Mouse (Mus musculus) stomach, postnatal 0 days (tissue): ENCODE data around the gene Exd2.

Experiments used
- CTCF ChIP-seq: IDR thresholded peaks from 2 replicates; pipeline ENCODE4 v1.5.1; 2016; ENCODE audit warnings: antibody characterized with exemption, low read depth, mild to moderate bottlenecking, moderate library complexity
- EP300 ChIP-seq: optimal IDR thresholded peaks from 2 replicates; pipeline ENCODE3; 2016; ENCODE audit warnings: antibody characterized with exemption

- TF ChIP-seq CTCF (no peak), EP300 (no peak)
Measured at GRCm38 (mm10) chr12:80545310-80545709, 82.4 kb downstream of the Exd2 start.
